Mouse (Mus musculus) cerebellum, postnatal 10 days (tissue): Measurements from ENCODE around the gene Olfr922.

Source experiments
- DNase-seq, 2 experiments: peaks; one replicate each; pipeline ENCODE4 v3.0.0; 2021; ENCODE audit warnings: mixed read lengths in 2 of 2

Gene Olfr922

DNA sequence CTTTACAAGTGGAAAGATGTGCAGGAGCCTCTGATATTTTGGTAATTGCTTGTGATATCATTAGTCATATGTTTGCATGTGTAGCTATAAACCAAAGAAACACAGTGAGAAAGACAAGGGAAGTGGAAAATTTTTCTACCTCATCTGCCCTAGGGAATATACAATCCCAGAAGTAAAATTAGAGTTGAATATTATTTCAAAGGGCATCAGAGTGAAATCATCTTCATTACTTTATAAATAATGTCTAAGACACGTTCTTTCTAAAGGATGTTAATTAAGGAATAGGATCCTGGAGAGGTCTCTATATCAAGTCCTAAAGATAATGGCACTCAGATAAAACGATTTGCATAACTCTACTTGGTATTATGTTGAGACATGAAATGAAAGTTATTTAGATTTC is at the start of gene Olfr922:
Gene Olfr922, plus strand, starts transcription at position 301 of the 400 bp plus-strand sequence.
- no peak for DNase-seq

DNA sequence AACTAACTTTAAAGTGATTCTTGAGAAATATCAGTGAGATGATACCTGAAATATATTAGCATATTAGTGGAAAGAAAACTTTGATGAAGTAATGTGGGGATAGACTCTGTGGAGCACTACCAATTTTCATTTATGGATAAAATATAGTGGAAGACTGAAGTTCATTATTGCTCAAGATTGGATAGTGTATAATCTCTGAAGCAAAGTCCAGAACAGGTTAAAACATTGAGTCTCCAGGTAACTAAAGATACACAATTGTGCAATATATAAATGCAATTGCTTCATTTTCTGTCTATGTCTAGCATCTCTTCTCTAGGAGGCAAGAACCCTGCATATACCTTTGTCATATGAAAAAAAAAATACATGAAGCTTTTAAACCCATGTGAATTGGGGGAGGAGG is 41.6 kb upstream of the Olfr922 start, which contains the start of gene Olfr921:
Gene Olfr921, plus strand, starts transcription at position 301 of the 400 bp plus-strand sequence.
- no peak for DNase-seq

DNA sequence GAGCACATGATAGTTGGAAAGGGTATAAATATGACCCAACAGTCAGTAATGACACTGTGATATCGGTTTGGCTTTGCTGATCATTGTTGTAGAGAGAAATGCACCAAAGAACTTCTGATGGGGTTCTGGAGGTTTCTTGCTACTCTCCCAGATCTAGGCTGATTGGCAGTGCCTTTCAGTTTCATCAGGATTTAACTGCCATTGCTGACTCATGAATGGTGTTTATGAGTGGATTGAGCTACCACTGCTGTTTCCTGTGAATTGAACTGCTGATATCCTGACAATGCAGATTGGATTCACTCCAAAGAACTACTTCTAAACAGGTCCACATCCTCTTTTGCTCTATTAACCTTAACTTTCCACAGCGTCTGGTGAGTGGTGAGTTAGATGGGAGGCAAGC is 21.7 kb upstream of the Olfr922 start:
- no peak for DNase-seq

DNA sequence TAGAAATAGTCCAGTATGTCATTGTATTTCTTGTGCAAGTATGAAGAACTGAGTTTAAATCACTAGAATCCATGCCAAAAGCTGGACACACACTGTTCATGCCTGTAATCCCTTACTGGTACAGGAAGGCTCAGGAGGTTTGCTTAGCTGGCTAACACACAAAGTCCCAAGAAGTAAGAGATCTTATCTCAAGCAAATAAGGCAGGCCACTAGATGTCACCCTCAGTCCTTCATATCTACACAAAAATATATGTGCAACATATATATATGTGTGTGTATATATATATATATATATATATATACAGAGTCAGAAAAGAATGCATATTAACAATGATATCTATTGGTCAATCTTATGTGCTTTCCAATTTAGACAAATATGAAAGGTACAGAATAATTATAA is 8.7 kb upstream of the Olfr922 start:
- DNase-seq = peak; percentile 1 to 4

DNA sequence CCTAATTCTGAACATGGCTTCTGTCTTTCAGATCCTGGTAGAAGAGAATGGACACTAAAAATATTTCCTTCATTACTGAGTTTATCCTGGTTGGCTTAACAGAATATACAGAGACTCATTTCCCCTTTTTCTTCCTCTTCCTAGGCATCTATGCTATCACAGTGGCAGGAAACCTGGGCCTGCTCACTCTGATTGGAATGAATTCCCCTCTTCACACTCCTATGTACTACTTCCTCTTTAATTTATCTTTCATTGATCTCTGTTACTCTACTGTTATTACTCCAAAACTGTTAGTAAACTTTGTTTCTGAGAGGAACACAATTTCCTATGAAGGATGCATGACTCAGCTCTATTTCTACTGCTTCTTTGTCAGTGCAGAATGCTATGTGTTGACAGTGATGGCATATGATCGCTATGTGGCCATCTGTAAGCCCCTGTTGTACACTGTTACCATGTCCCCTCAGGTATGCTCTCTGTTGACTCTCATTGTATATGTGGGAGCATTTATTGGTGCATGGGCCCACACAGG is 1.1 kb downstream of the Olfr922 start:
- DNase-seq = no peak

DNA sequence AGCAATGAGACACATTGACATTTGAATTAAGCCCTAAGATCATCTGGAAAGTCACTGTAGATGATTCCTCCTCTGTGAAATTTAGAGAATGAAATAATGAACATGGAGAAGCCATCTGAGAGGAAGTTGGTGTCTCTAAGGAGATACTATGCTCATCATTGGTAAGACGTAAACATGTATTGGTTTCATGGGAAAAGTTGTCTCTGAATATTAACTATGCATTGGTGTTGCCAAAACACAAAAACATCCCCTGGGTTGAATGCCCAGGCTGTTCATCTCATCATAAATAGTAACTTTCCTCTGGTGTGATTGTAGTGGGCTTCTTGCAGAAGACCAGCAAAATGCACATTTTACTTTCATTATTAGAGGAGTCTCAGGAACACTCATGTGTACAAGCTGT is 11.8 kb downstream of the Olfr922 start, which contains the start of gene Olfr923:
Gene Olfr923, plus strand, starts transcription at position 301 of the 400 bp plus-strand sequence.
- DNase-seq = no peak

DNA sequence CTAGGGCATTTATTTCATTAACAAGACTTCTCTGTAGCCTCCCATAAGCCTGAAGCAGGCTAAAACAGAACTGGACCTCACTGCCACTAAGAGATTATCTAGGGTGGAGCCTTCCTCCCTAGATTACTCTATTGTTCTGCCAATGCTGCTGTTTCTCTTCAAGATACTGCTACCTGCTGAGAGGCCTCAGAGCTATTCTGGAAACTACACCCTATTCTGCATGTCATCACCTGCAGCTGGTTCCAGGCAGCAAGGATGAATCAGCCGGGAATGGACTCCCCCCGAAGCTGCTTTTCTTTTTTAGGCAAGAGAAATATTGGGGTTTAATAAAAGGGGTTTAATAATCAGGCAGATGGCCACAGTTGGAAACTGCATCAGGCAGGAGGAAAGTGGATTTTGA is 18.6 kb downstream of the Olfr922 start:
- DNase-seq = no peak

DNA sequence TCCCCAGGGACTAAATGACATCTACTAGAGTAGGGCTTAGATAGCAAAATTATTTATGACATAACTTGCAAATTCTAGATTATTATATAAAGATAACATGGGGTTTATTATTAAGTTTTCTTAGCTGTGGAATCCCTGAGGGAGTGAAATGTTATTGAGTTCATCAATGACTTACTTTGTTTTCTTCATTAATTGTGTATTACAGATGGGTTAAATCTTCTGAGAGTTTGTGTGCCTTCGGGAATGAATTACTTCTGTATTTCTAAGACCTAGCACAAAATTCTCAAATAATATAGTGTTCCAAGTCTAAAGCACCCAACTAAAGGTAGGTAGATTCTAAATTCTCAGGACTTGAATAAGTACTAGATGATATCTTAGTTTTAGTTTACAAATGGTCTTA is 29.7 kb downstream of the Olfr922 start, which contains the start of gene Olfr924:
Gene Olfr924, plus strand, starts transcription at position 301 of the 400 bp plus-strand sequence.
- no peak for DNase-seq

DNA sequence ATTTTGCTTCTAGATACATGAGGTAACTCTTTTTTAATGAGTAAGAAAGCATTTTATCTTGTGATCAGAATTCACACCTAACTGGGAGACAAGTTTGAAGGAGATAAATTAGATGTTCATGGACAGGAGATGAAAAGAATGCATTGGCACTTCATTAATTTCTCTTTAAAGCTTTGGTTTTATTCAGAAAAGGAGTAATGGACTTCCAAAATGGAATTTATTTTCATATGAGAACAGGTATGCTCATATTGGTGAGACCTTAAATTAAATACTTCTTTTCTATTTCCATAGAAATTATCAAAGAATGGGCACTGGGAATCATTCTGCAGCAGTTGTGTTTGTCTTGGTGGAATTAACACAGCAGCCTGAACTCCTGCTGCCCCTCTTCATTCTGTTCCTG is 40.3 kb downstream of the Olfr922 start, which contains the start of gene Olfr26:
Gene Olfr26, plus strand, starts transcription at position 301 of the 400 bp plus-strand sequence.
- no peak for DNase-seq
